Mouse (Mus musculus): ENCODE results near the gene Obp2a.
A peak's percentile ranks its signal among the peaks of the same experiment; 100 is the strongest.
"Not testable (repeated sequence)": the region's sequence is repeated elsewhere in the genome, so short reads cannot be mapped to it uniquely, and the experiment has no call there.

Gene Obp2a

DNA sequence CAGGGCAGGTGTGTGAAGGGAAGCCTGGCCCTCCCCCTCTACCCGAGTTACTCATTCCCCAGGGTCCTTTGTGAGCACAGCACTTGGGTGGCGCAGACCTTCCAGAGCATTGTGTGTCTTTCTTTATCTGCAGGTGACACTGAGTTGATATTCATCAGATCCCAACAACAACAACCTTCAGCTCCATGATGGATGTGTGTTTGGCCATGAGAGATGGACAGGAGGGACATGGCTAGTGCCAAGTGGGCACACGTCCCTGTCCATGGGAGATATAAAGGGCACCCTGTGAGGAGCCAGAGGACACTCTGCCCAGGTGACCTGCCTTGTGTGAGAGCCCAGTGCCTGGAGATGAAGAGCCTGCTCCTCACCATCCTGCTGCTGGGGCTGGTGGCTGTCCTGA is at the start of gene Obp2a:
Obp2a (plus strand) TSS at position 301 of the 400 bp plus-strand sequence.
- not testable (repeated sequence) for DNase-seq (ENCODE audit: low spot score in 2 of 2)

- DNase-seq (ENCODE audit: low spot score in 2 of 2) = no peak
These were observed 46.9 kb upstream of the Obp2a start, which contains the start of gene Lcn8 for GRCm38 (mm10) chr2:25652902-25653301. Gene Lcn8, plus strand, starts transcription at chr2:25653120.

DNA sequence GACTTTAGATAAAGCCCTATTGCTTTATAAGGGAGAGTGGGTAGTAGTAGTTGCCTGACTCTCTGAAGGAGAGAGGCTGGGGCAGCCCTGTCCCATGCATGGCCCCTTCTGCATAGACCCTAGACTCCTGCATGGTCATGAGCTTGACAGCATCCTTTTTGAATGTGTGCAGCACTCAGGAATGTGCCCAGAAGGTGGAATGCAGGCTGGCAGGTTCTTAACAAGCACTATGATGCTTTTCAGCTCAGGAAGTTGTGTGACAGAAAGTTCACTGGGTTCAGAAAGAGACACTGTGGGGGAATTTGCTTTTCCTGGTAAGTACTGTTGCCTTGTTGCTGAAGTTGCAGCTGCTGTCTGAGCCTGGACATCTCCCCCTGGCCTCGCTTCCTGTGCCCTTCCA is 45.3 kb upstream of the Obp2a start:
- DNase-seq (ENCODE audit: low spot score in 2 of 2) = no peak

- peak; percentile 59 to 62 for DNase-seq (ENCODE audit: low spot score in 2 of 2)
These were observed 43.2 kb upstream of the Obp2a start for GRCm38 (mm10) chr2:25656691-25657090.

DNA sequence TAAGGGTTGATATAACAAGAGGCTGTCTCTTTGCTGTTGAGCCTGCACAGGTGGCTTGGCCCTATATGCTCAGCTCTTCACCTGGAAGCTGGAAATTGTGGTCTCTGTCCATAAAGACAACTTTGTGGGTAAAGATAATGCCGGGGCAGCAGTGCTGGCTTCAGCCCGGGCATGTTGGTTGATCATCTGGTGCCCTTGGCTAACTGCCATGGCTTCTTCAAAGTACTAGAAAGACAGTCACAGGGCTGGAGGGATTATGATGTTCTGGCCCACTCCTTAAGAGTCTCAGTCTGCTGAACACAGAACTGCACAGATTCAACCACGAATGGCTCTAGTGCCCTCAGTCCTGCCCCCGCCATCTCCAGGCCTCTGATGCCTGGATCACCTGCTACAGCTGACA is 42.6 kb upstream of the Obp2a start:
- no peak for DNase-seq (ENCODE audit: low spot score in 2 of 2)

- DNase-seq (ENCODE audit: low spot score in 2 of 2) = no peak
These were observed 42.2 kb upstream of the Obp2a start, which contains the start of gene Lcn5 for GRCm38 (mm10) chr2:25657652-25658051. Gene Lcn5, plus strand, starts transcription at chr2:25657952.

DNA sequence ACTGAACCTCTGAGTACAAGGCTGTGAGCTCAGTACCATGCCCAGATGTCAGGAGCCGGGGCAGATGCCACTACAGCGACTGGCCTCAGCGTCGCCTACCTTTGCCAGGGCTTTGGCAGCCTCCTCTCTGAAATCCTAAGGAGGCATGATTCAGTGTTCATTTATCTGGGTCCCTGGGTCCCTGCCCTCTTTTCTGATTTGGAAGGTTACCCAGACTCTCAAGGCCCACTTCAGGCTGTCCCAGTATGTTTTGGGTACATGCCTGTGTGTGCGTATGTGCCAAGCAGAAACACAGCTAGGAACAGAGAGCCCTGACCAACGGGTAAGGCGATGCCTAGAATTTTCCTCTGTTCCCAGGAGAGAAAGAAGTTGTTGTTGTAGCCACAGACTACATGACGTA is 39.6 kb upstream of the Obp2a start:
- DNase-seq (ENCODE audit: low spot score in 2 of 2) = no peak

- DNase-seq (ENCODE audit: low spot score in 2 of 2) = no peak
These were observed 38.4 kb upstream of the Obp2a start for GRCm38 (mm10) chr2:25661245-25661970.

GRCm38 (mm10) chr2:25663511-25663910 is 36.3 kb upstream of the Obp2a start:
- peak; percentile 35 to 56 for DNase-seq (ENCODE audit: low spot score in 2 of 2)

DNA sequence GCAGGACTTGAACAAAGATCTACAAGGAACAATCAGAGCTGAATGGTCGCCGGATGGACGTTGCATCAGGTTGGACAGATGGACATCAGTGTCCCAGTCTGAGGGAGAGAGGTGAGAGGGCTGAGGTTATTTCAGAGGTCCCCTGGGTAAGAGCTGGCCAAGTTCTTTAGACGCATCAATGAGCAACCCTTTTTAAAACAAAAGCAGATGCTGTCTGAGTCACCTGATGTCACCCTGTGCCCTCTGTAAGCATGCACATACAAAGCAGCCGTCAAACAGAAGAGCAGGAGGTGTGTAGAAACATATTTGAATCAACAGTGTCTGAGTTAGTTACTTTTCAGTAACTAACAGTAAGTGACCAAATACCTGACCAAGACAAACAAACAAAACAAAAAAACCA is 35.7 kb upstream of the Obp2a start:
- DNase-seq (ENCODE audit: low spot score in 2 of 2) = no peak

- DNase-seq (ENCODE audit: low spot score in 2 of 2) = no peak
These were observed 33.3 kb upstream of the Obp2a start for GRCm38 (mm10) chr2:25666516-25666915.

GRCm38 (mm10) chr2:25676486-25676885 is 23.4 kb upstream of the Obp2a start, which contains the start of gene Lcn6:
Gene Lcn6, plus strand, starts transcription at chr2:25676786.
- no peak for DNase-seq (ENCODE audit: low spot score in 2 of 2)

DNA sequence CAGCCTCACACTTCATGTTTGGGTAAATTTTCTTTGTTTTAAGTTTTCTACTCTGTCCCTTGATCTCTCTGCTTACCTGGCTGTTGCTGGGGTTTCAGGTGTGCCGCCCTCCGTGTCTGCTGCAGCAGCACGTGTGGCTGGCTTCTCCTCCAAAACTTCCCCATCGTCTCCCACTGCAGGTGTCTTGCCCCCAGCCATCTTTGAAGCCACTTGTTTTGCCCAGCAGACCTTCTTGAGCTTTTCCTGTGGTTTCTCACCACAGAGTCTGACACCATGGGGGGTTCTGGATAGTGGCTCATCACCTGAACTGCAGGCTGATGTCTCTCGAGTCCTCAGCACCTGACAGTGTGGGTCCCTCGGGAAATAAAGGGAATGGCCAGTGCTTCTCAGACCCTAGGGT is 20.3 kb upstream of the Obp2a start:
- no peak for DNase-seq (ENCODE audit: low spot score in 2 of 2)

GRCm38 (mm10) chr2:25682426-25682825 is 17.4 kb upstream of the Obp2a start, which contains the start of gene Lcn10:
Gene Lcn10, plus strand, starts transcription at chr2:25682726.
- DNase-seq (ENCODE audit: low spot score in 2 of 2) = no peak

DNA sequence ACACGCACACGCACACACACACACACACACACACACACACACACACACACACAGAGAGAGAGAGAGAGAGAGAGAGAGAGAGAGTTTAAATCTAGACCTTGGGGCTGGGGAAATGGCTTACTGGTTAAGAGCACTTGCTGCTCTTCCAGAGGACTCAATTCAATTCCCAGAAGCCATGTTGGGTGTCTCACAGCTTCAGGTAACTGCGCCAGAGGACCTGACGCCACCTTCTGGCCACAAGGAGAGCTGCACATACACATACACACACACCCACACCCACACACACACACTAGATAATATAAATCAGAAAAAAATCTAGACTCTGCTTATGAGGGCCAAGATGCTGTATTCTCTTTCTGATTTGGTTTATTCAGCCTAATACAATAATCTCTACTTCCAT is 12.9 kb upstream of the Obp2a start:
- no peak for DNase-seq (ENCODE audit: low spot score in 2 of 2)

GRCm38 (mm10) chr2:25694605-25695004 is 5.2 kb upstream of the Obp2a start:
- peak in 1 of 2 experiments; percentile 62 for DNase-seq (ENCODE audit: low spot score in 2 of 2)

DNA sequence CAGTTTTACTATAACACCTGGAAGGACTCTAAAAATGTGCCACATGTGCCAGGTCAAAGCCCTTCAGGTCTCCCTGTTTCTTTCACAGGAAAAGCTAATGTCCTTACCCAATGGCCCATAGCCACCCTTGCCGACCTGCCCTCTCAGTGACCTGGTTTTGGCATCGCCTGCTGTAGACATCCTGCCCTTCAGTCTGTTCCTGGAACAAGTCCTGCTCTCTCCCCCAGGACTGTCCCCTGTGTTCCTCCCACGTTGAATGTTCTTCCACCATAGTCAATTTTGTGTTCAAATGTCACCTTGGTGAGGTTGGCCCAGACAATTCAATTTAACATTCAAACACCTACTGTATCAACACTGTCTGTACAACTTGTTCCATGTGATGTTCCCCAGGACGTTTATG is 2.9 kb upstream of the Obp2a start:
- no peak for DNase-seq (ENCODE audit: low spot score in 2 of 2)

DNA sequence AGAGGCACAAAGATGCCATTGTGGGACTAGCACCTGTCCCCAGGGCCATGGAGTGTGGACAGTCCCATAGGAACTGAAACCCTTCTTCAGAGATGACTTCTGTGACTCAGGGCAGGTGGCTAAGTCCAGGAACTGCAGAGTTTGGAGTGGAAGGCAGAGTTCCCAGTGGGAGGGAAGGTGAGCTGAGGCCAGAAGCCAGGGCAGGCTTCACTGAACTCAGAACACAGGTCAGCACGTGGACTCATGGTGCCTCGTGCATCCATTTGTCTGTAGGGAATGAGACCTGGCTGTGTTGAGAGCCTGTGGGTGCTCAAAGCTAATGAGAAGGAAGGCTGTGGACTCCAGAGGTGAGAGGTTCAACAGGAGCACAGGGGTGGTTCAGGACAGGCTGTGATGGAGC is 1.1 kb upstream of the Obp2a start:
- no peak for DNase-seq (ENCODE audit: low spot score in 2 of 2)

DNA sequence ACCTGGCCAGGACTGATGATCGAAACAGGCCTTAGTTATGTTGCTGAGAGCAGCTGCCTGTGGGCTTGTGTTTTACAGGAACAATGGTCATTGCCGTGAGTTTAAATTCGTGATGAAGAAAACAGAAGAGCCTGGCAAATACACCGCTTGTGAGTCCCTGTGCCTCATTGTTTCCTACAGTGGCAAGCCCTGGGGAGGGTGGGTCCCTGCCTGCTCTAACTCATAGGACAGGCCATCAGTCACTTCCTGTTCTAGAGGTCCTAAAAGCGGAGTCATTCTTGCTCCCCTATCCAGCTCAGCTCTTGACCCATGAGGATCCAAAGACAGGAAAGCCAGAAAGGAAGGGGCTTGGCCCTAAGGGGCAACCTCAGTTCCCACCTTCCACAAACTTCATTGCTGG is 1.2 kb downstream of the Obp2a start:
- DNase-seq (ENCODE audit: low spot score in 2 of 2) = no peak

- no peak for DNase-seq (ENCODE audit: low spot score in 2 of 2)
These were observed 3.9 kb downstream of the Obp2a start for GRCm38 (mm10) chr2:25703706-25704105.

DNA sequence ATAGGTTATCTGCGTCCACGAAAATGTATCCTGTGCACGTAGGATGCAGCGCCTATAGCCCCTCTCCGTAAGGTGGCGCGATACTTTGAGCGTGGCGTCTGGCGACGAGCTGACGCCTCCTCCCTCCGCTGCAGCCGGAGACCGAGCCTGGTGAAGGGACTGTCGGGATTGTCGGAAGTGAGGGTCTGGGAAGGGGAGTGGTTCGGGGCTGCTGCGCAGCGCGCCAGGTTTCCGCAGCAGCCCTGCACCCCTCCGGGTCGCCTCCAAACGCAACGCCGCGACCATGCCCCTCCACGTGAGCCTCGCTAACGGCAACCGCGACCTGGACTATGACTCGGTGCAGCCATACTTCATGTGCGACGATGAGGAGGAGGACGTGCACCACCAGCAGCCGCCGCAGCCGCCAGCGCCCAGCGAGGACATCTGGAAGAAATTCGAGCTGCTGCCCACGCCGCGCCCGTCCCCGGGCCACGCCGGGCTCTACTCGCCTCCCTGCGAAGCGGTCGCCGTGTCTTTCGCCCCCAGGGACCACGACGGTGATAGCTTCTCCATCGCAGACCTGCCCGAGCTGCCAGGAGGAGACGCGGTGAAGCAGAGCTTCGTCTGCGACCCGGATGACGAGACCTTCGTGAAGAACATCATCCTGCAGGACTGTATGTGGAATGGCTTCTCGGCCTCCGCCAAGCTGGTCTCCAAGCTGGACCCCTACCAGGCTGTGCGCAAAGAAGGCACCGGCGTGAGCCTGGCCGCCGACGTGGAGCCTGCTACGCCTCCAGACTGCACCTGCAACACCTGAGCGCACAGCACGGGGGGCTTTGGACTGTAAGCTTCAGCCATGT is 7.0 kb downstream of the Obp2a start, which contains the start of gene Bmyc:
Bmyc (plus strand) TSS at position 97 of the 839 bp plus-strand sequence.
- DNase-seq (ENCODE audit: low spot score in 2 of 2) = peak; percentile 94

DNA sequence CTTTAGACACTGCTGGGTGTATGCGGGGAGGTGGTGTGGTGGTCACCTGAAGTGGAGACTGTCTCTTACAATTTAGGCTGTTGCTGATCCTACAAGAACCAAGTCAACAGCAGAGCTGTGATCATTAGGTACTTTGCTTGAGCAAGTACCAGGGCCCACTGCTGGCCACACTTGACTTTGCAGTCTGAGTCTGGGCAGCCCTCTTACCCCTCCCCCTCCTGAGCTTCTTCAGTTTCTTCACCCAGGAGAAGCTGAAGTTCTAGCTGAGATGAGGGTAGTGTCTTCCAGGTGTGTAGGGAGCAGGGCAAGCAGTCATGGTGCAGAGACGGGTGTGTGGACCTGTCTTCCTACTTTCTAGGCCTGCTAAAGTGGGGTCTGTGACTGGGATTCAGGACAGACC is 8.3 kb downstream of the Obp2a start:
- peak; percentile 64 to 72 for DNase-seq (ENCODE audit: low spot score in 2 of 2)

GRCm38 (mm10) chr2:25709056-25709455 is 9.2 kb downstream of the Obp2a start:
- not testable (repeated sequence) for DNase-seq (ENCODE audit: low spot score in 2 of 2)
